Mouse (Mus musculus) spleen, embryonic (tissue): ENCODE measurements at regions not wholly inside any gene's neighbourhood (a gene's known extent, or its start where the extent isn't known, plus 50 kb on each side); places are given as distances from the start of the nearest gene placed in this dataset.

Source experiments
- CTCF ChIA-PET: fragments of 350-600 bp; sonication (Branson Sonifier 250); formaldehyde crosslinking; loops from one replicate; lab custom pipeline; 2022; lab: Charles Lee

- CTCF ChIA-PET: no interaction called here
Observed at GRCm38 (mm10) chr12:71429561-71430200, 120.0 kb downstream of the Dact1 start.

- CTCF ChIA-PET: no interaction called here
Observed at GRCm38 (mm10) chr12:71430331-71430730, 120.6 kb downstream of the Dact1 start.

GRCm38 (mm10) chr12:71431116-71431515 is 121.4 kb downstream of the Dact1 start:
- CTCF ChIA-PET: no interaction called here

GRCm38 (mm10) chr12:71433549-71434200 is 124.0 kb downstream of the Dact1 start:
- CTCF ChIA-PET: no interaction called here

- CTCF ChIA-PET: no interaction called here
Observed at GRCm38 (mm10) chr12:71438254-71438653, 128.6 kb downstream of the Dact1 start.

GRCm38 (mm10) chr12:71440863-71441262 is 131.2 kb downstream of the Dact1 start:
- CTCF ChIA-PET: no interaction called here

- CTCF ChIA-PET: no interaction called here
Observed at GRCm38 (mm10) chr12:71441272-71441671, 131.6 kb downstream of the Dact1 start.

- CTCF ChIA-PET: no interaction called here
Observed at GRCm38 (mm10) chr12:71446177-71446891, 136.7 kb downstream of the Dact1 start.

GRCm38 (mm10) chr12:71446892-71447268 is 137.2 kb downstream of the Dact1 start:
- CTCF ChIA-PET: no interaction called here

- CTCF ChIA-PET: no interaction called here
Observed at GRCm38 (mm10) chr12:71449032-71449431, 139.3 kb downstream of the Dact1 start.

GRCm38 (mm10) chr12:71450128-71450527 is 140.4 kb downstream of the Dact1 start:
- CTCF ChIA-PET: no interaction called here

GRCm38 (mm10) chr12:71450680-71451463 is 141.2 kb downstream of the Dact1 start:
- CTCF ChIA-PET: no interaction called here

- CTCF ChIA-PET: no interaction called here
Observed at GRCm38 (mm10) chr12:71456900-71457299, 147.2 kb downstream of the Dact1 start.

GRCm38 (mm10) chr12:71458559-71459176 is 149.0 kb downstream of the Dact1 start:
- CTCF ChIA-PET: no interaction called here

- CTCF ChIA-PET: no interaction called here
Observed at GRCm38 (mm10) chr12:71460643-71461042, 151.0 kb downstream of the Dact1 start.

- CTCF ChIA-PET: no interaction called here
Observed at GRCm38 (mm10) chr12:71467820-71468219, 158.1 kb downstream of the Dact1 start.

GRCm38 (mm10) chr12:71468324-71468723 is 158.6 kb downstream of the Dact1 start:
- CTCF ChIA-PET: no interaction called here

- CTCF ChIA-PET: no interaction called here
Observed at GRCm38 (mm10) chr12:71470983-71471715, 161.5 kb downstream of the Dact1 start.

GRCm38 (mm10) chr12:71471720-71472119 is 162.0 kb downstream of the Dact1 start:
- CTCF ChIA-PET: no interaction called here

GRCm38 (mm10) chr12:71476238-71476637 is 166.6 kb downstream of the Dact1 start:
- CTCF ChIA-PET: no interaction called here

- CTCF ChIA-PET: no interaction called here
Observed at GRCm38 (mm10) chr12:71477691-71478090, 168.0 kb downstream of the Dact1 start.
